Mouse (Mus musculus): ENCODE measurements around the gene Itgae. TPM values are rescaled to one million over a fixed set of nuclear protein-coding genes. Genes with fewer than 3 reads are reported as not detected.

Gene Itgae
- polyA plus RNA-seq, 1 experiment from 2014 or later: 0.20 TPM

DNA sequence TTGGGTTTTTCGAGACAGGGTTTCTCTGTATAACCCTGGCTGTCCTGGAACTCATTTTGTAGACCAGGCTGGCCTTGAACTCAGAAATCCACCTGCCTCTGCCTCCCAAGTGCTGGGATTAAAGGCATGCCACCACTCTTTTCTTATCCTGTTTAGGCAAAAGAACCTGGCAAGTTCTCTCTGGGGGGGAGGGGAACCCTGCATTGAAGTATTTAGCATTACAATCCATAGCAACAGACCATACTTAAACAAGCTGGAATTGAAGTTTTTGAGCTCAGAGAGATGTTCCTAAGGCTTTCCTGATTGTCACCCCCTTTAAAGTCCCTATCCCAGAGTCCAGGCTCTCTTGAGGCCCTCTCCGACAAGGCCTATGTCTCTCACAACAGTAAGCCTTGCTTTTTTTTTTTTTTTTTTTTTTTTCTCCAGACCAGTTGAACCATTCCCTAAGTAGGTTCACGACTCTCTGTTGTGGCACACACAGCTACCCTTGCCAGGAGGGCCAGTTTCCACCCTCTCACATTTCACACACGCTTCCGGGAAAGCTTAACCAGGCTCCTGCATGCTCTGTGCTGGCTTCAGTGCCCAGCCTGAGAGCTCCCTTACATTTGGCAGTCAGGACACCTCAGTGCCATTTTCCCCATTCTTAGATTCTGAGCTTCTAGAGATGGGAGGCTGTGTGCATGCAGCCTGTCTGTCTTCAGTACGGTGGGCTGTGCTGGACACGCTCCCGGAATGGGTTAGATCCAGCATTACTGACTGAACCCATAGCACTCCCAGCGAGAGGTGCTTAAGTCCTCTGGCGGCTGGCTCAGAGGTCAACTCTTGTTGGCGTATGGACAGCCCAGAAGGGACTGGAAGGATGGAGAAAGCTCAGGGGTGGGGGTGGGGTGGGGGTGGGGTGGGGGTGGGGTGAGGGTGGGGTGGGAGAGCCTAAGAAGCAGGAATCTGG lies 55.9 kb downstream of the Itgae start:
- no peaks in the 10 kb centered on the region for H3K9me3 ChIP-seq (ENCODE audit: control insufficient read depth, low read length)
- 57% methylated on average over 10 of the region's 11 CpGs for WGBS
- H3K27me3 ChIP-seq (ENCODE audit: control insufficient read depth, insufficient read depth, low read length): no peaks in the 10 kb centered on the region
- no peak overlapping the region for H3K4me2 ChIP-seq (replicated peaks; ENCODE audit: low read depth, low read length)
- H3K36me3 ChIP-seq (ENCODE audit: control insufficient read depth, insufficient read depth, low read length): no peaks in the 10 kb centered on the region
- no peak overlapping the region for H3K27ac ChIP-seq (ENCODE audit: low read depth, low read length)
- no peak overlapping the region for H3K9ac ChIP-seq (ENCODE audit: low read depth, low read length)
- H3K4me3 ChIP-seq (ENCODE audit: low read depth, low read length): no peak overlapping the region
- DNase-seq (ENCODE audit: low spot score) (no peak), ATAC-seq (ENCODE audit: low FRiP score) (no peak)
- H3K4me1 ChIP-seq (replicated peaks; ENCODE audit: control insufficient read depth, insufficient read depth, low read length): no peaks in the 10 kb centered on the region

DNA sequence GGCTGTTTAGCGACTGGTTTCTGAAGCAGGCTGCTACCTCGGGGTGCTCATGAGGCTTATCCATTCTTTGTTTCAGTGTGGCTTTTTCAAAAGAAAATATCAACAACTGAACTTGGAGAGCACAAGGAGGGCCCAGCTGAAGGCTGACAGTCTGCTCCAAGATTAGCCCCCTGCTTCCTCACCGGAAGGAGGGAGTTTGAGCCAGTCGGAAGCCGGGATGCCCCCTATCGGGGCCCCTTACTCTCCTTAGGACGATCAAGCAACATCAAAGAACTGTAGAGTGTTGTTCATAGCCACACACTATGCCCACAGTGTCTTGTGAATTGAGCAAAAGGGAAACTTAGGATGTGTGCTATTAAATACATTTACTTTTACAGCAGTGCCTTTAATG lies 56.6 kb downstream of the Itgae start:
- Histone ChIP-seq H3K27me3 (ENCODE audit: control insufficient read depth, insufficient read depth, low read length) (no peaks in the 10 kb centered on the region), H3K27ac (ENCODE audit: low read depth, low read length) (no peak overlapping the region), H3K4me1 (replicated peaks; ENCODE audit: control insufficient read depth, insufficient read depth, low read length) (no peaks in the 10 kb centered on the region), H3K4me2 (replicated peaks; ENCODE audit: low read depth, low read length) (no peak overlapping the region), H3K9ac (ENCODE audit: low read depth, low read length) (no peak overlapping the region), H3K4me3 (ENCODE audit: low read depth, low read length) (no peak overlapping the region), H3K36me3 (ENCODE audit: control insufficient read depth, insufficient read depth, low read length) (no peaks in the 10 kb centered on the region), H3K9me3 (ENCODE audit: control insufficient read depth, low read length) (no peaks in the 10 kb centered on the region)
- 67% methylated on average over 7 of the region's 7 CpGs for WGBS
- DNase-seq (ENCODE audit: low spot score): no peak
- ATAC-seq (ENCODE audit: low FRiP score): no peak

DNA sequence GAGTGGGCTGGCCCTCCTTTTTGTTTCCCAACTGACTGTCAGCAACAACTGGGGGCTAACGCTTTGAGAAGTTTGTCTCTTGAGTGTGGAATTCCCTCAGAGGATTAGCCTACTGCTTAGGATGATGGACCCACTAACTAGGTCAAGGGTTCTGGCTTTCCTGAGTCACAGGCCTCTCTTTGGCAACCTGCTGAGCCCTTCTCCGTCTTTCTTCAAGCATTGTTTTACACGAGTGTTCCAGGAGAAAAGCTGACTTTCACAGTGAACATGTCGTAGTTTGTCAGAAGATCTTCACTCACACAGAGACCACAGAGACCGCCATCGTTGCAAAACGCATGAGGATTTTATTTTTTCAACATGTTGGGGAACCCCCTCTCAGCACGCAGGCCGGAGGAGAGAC lies 57.8 kb downstream of the Itgae start:
- Histone ChIP-seq H3K4me3 (ENCODE audit: low read depth, low read length) (no peak overlapping the region), H3K27ac (ENCODE audit: low read depth, low read length) (no peak overlapping the region), H3K36me3 (ENCODE audit: control insufficient read depth, insufficient read depth, low read length) (no peaks in the 10 kb centered on the region), H3K9ac (ENCODE audit: low read depth, low read length) (no peak overlapping the region), H3K27me3 (ENCODE audit: control insufficient read depth, insufficient read depth, low read length) (no peaks in the 10 kb centered on the region), H3K9me3 (ENCODE audit: control insufficient read depth, low read length) (no peaks in the 10 kb centered on the region), H3K4me1 (replicated peaks; ENCODE audit: control insufficient read depth, insufficient read depth, low read length) (no peaks in the 10 kb centered on the region), H3K4me2 (replicated peaks; ENCODE audit: low read depth, low read length) (no peak overlapping the region)
- WGBS: 79% methylated on average over 9 of the region's 9 CpGs
- DNase-seq (ENCODE audit: low spot score) (no peak), ATAC-seq (ENCODE audit: low FRiP score) (no peak)

DNA sequence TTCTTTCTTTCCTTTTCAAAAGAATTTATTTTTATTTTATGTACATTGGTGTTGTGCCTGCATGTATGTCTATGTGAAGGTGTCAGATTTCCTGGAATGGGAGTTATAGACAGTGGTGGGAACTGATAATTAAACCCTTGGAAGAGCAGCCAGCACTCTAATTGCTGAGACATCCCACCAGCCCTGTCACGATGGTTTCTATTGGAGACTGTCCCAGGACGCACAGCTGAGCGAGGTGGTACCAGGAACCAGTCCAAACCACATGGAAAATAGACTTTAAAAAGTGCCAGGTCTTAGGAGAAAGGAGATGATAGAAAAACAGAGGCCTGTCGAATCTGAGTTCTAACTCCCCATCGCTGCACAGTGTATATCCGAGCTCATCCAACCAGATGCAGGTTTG lies 64.7 kb downstream of the Itgae start:
- ATAC-seq (ENCODE audit: low FRiP score): no peak
- Histone ChIP-seq H3K36me3 (ENCODE audit: control insufficient read depth, insufficient read depth, low read length) (no peaks in the 10 kb centered on the region), H3K27ac (ENCODE audit: low read depth, low read length) (no peak overlapping the region), H3K9ac (ENCODE audit: low read depth, low read length) (no peak overlapping the region), H3K27me3 (ENCODE audit: control insufficient read depth, insufficient read depth, low read length) (peaks cover 7% of the 10 kb centered on the region; the same call in 1 of the 2 replicates), H3K4me1 (replicated peaks; ENCODE audit: control insufficient read depth, insufficient read depth, low read length) (peaks cover under 1% of the 10 kb centered on the region; the same call in 1 of the 2 replicates), H3K4me2 (replicated peaks; ENCODE audit: low read depth, low read length) (no peak overlapping the region), H3K4me3 (ENCODE audit: low read depth, low read length) (no peak overlapping the region), H3K9me3 (ENCODE audit: control insufficient read depth, low read length) (no peaks in the 10 kb centered on the region)
- 85% methylated on average over 6 of the region's 6 CpGs for WGBS
- DNase-seq (ENCODE audit: low spot score): no peak

DNA sequence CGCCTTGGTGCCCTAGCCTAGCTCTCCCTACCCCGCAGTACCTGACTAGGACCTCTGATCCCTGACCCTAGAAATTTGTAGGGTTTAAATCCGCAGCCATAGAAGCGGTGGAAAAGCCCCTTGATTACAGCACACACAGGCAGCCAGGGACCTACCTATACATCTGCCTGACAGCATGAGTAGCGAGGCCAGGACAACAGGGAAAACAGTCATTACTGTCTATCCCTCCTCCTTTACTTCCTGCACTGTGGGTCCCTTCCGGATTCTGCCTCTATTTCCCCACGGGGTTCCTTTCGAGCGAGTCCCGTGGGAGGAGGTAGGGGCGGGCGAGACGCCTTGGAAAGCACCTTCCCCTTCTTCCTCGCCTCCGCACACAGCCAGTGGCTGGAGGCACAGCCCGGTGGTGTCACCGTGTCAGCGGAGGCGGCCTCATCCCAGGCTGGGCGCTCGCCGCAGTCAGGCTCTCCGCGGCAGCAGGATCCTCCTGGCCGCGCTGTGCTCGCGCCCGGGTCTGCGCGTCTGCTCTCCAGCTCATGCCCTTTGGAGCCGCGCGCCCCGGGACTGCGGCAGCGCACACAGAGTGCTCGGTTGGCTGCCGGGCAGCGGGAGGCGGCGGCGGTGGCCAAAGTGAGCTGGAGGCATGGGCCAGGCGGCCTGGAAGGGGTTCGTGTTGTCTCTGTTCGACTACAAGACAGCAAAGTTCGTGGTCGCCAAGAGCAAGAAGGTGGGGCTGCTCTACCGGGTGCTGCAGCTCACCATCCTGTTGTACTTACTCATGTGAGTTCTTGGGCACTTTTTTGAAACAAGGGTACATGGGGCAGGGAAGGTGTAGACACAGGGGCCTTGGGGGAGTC lies 69.8 kb downstream of the Itgae start, which contains the start of gene P2rx5:
Gene P2rx5 (plus strand): TSS at position 465 of the 854 bp plus-strand sequence.
- no peak within 1 kb of the TSS for H3K27ac ChIP-seq (ENCODE audit: low read depth, low read length)
- H3K9me3 ChIP-seq (ENCODE audit: control insufficient read depth, low read length): no peaks in the 10 kb centered on the region
- H3K9ac ChIP-seq (ENCODE audit: low read depth, low read length): peak within 1 kb of the TSS; percentile 53; the same call in 1 of the 2 replicates
- WGBS: 2% methylated on average over 49 of the region's 49 CpGs
- H3K4me1 ChIP-seq (replicated peaks; ENCODE audit: control insufficient read depth, insufficient read depth, low read length): peaks cover 3% of the 10 kb centered on the region; the same call in 1 of the 2 replicates
- H3K4me2 ChIP-seq (replicated peaks; ENCODE audit: low read depth, low read length): peak within 1 kb of the TSS; percentile 80
- no peaks in the 10 kb centered on the region for H3K36me3 ChIP-seq (ENCODE audit: control insufficient read depth, insufficient read depth, low read length)
- DNase-seq (ENCODE audit: low spot score) (peak; percentile 63), ATAC-seq (ENCODE audit: low FRiP score) (peak; percentile 63)
- peaks cover 13% of the 10 kb centered on the region for H3K27me3 ChIP-seq (ENCODE audit: control insufficient read depth, insufficient read depth, low read length)
- peak within 1 kb of the TSS; percentile 36 for H3K4me3 ChIP-seq (ENCODE audit: low read depth, low read length)

DNA sequence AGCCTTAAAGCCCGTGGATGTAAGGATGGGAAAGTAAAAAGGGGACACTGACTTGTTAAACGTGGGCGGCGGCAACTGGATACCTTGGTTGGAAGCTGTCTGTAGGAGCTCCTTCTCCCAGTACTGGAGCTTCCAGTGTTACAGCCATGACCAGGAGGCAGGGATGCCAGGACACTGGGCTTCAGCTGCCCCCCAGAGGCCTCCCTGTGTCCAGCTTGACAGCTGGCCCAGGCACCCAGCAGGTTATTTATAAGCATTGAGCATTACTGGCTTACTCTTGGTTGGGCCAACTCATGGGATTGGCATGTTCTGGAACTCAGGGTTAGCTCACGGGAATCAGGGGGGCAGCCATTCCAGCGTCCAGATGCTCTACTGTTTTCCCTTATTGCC lies 70.4 kb downstream of the Itgae start:
- no peak for ATAC-seq (ENCODE audit: low FRiP score)
- no peak for DNase-seq (ENCODE audit: low spot score)
- Histone ChIP-seq H3K9ac (ENCODE audit: low read depth, low read length) (no peak overlapping the region; the same call in 1 of the 2 replicates), H3K27me3 (ENCODE audit: control insufficient read depth, insufficient read depth, low read length) (peaks cover 13% of the 10 kb centered on the region), H3K9me3 (ENCODE audit: control insufficient read depth, low read length) (no peaks in the 10 kb centered on the region), H3K4me1 (replicated peaks; ENCODE audit: control insufficient read depth, insufficient read depth, low read length) (peaks cover 3% of the 10 kb centered on the region; the same call in 1 of the 2 replicates), H3K27ac (ENCODE audit: low read depth, low read length) (no peak overlapping the region), H3K4me3 (ENCODE audit: low read depth, low read length) (peak overlapping the region; percentile 36), H3K4me2 (replicated peaks; ENCODE audit: low read depth, low read length) (peak overlapping the region; percentile 80), H3K36me3 (ENCODE audit: control insufficient read depth, insufficient read depth, low read length) (no peaks in the 10 kb centered on the region)
- 34% methylated on average over 6 of the region's 6 CpGs for WGBS

DNA sequence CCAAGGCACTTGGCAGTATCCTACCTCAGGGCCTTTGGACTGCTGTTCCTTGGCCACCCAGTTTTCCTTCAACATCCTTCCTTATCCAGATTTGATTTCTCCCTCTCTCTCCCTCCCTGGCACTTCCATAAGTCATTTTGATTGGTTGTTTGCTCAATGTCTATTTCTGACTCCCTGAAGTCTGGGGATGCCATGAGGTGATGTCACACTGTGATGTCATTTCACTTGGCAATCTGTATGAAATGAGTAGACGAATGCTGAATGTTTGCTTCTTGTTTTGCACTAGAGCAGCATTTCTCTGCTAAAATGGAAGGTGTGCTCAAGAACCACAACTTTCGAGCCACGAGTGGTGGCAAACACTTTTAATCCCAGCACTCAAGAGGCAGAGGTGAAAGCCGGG lies 71.2 kb downstream of the Itgae start:
- peaks cover 13% of the 10 kb centered on the region for H3K27me3 ChIP-seq (ENCODE audit: control insufficient read depth, insufficient read depth, low read length)
- DNase-seq (ENCODE audit: low spot score) (no peak), ATAC-seq (ENCODE audit: low FRiP score) (no peak)
- H3K4me2 ChIP-seq (replicated peaks; ENCODE audit: low read depth, low read length): no peak overlapping the region
- peaks cover 3% of the 10 kb centered on the region; the same call in 1 of the 2 replicates for H3K4me1 ChIP-seq (replicated peaks; ENCODE audit: control insufficient read depth, insufficient read depth, low read length)
- no peaks in the 10 kb centered on the region for H3K9me3 ChIP-seq (ENCODE audit: control insufficient read depth, low read length)
- no peak overlapping the region for H3K27ac ChIP-seq (ENCODE audit: low read depth, low read length)
- no peaks in the 10 kb centered on the region for H3K36me3 ChIP-seq (ENCODE audit: control insufficient read depth, insufficient read depth, low read length)
- no peak overlapping the region for H3K4me3 ChIP-seq (ENCODE audit: low read depth, low read length)
- 91% methylated on average over 4 of the region's 4 CpGs for WGBS
- H3K9ac ChIP-seq (ENCODE audit: low read depth, low read length): no peak overlapping the region

DNA sequence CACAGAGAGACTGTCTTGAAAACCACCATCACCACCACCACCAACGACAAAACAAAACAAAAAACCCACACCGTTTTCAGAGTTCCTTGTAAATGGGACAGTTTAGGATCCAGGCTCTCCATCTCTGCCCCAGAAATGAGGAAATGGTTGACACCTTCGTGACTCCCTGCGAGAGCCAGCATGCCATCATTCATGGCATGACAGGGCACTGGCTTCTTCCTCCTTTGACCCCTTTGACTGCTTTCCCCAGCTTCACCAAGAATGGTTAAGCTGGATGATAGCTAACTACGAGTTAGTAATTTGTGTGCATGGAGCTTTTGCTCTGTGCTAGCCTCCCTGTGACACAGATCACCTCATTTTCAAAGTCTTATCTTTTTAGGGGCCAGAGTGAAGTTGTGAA lies 71.9 kb downstream of the Itgae start:
- DNase-seq (ENCODE audit: low spot score) (no peak), ATAC-seq (ENCODE audit: low FRiP score) (no peak)
- H3K36me3 ChIP-seq (ENCODE audit: control insufficient read depth, insufficient read depth, low read length): no peaks in the 10 kb centered on the region
- H3K9ac ChIP-seq (ENCODE audit: low read depth, low read length): no peak overlapping the region
- no peak overlapping the region for H3K4me2 ChIP-seq (replicated peaks; ENCODE audit: low read depth, low read length)
- H3K4me1 ChIP-seq (replicated peaks; ENCODE audit: control insufficient read depth, insufficient read depth, low read length): peaks cover 3% of the 10 kb centered on the region; the same call in 1 of the 2 replicates
- H3K4me3 ChIP-seq (ENCODE audit: low read depth, low read length): no peak overlapping the region
- H3K27me3 ChIP-seq (ENCODE audit: control insufficient read depth, insufficient read depth, low read length): peaks cover 13% of the 10 kb centered on the region
- H3K27ac ChIP-seq (ENCODE audit: low read depth, low read length): no peak overlapping the region
- H3K9me3 ChIP-seq (ENCODE audit: control insufficient read depth, low read length): no peaks in the 10 kb centered on the region
- WGBS: 72% methylated on average over 5 of the region's 5 CpGs

All from hindbrain, embryonic 11.5 days (tissue).